In genomic region chr10:52273012-52273411, GRCm38 (mm10) we compare ENCODE assay signal across 1 mouse cellular context.
TF ChIP-seq lines count a peak whose summit lies in the region.

No protein-coding gene starts in this region.

TF ChIP-seq in ES-E14, 5 proteins besides CTCF, POLR2A, EP300 and RAD21 (continued from another document):
- TF ChIP-seq ZNF384 (IDR thresholded peaks at IDR 0.05; ENCODE audit: low read depth, low read length) (no peak), HCFC1 (IDR thresholded peaks at IDR 0.05; ENCODE audit: borderline replicate concordance, insufficient read depth, low read length) (no peak), MAFK (IDR thresholded peaks at IDR 0.05; ENCODE audit: insufficient read depth, low read depth, low read length) (no peak)
TF ChIP-seq in ES-E14: peak in this region for 0.
